Mouse (Mus musculus): ENCODE measurements around the gene Efcab9. TPM values are rescaled to one million over a fixed set of nuclear protein-coding genes. Genes with fewer than 3 reads are reported as not detected.
"Not testable (repeated sequence)": the region's sequence is repeated elsewhere in the genome, so short reads cannot be mapped to it uniquely, and the experiment has no call there.

Gene Efcab9
- total RNA-seq, 2 experiments from 2014 or later = 1.0 to 1.6 TPM

DNA sequence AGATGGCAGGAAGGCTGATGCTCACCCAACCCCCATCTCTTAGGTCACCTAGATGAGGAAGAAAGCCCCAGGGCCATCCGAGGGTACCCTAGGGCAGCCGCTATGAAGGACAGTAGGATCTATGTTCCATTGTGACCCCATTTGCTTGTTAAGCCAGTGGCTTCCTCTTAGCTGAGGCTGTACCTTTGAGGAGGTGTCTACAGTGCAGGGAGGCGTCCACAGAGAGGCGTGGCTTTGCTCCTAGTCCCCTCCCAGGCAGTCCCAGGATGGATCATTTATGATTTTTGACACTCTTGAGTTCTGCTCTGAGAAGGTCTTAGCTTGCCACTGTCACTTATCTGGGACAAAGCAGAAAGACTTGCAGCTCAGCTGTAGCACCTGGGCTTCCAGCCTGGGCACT lies 7.0 kb upstream of the Efcab9 start:
- no peak for DNase-seq (ENCODE audit: low spot score in 2 of 2)

DNA sequence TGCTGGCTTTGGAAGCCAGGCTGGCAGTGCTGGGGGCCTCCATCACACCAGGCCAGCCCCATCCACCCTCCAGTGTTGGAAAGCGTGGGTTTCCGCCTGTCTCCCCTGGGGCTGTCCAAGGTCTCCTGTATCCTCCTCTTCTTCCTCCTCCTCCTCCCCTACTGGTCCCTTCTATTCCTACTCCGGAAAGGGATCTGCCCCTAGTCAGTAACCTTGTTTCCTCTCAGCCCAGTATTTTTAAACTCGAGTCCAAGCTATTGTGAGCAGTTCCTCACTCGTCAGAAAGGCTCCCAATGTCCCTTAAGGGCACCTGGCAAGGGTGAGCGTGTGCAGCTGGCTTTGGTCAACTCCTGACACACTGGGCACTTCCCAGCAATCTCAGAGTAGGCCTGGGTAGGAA lies 6.6 kb upstream of the Efcab9 start:
- DNase-seq (ENCODE audit: low spot score in 2 of 2) = no peak

DNA sequence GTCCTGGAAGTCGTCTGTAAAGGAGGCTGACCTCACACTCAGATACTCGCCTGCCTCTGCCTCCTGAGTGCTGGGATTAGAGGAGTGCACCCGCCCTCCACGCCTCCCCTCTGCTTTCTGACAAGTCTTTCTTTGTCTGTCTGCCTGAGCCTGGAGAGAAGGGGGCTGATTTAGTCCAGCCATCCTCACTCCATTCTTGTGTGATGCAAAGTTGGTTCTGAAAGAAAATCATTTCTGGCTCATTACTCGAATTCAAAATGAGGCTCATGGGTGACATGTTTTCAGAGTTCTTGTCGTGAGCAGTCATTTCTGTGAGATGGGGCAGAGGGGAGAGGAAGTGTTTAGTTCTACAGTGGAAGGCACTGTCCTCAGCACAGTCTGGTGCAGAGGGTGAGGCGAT lies 5.1 kb upstream of the Efcab9 start:
- no peak for DNase-seq (ENCODE audit: low spot score in 2 of 2)

DNA sequence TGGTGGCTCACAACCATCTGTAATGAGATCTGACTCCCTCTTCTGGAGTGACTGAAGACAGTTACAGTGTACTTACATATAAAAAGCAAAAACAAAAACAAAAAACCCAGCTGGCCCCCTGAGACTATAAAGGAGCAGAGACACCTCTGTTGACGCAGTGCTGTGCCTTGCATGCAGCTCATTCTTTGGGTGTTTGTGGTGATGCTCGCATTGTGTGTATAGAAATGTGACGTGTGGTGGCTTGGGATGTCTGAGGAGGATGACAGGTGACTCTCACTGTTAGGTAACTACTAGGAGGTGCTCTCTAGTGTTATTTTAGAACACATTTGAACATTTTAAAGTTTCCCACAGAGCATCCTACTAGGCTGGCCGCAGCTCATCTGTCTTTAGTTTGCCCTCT lies 3.8 kb upstream of the Efcab9 start:
- DNase-seq (ENCODE audit: low spot score in 2 of 2) = no peak

DNA sequence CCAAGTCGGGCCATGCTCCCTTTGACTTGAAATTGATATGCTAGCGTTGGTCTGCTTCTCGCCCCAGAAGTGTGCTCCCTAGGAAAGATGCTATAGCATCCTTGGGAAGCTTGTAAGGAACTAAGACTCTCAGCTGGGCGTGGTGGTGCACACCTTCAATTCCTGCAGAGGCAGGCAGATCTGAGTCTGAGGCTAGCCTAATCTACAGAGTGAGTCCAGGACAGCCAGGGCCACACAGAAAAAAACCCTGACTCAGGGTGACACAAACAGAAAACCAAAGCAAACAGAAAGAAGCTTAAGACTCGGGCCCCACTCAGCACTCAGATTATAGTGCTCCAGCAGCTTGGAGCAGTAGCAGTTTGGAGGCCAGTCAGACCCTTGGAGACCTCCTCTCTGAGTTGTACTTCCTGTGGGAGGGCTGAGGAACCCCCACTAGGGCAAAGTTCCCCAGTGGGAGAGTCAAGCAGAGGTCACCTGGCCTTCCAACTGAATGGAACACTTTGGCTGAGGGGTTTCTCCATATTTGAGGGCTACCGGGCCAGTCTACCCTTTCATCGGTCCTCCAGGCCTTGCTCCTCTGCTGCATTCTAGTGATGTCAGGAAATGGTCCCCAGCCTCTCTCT lies 2.7 kb upstream of the Efcab9 start:
- no peak for DNase-seq (ENCODE audit: low spot score in 2 of 2)

DNA sequence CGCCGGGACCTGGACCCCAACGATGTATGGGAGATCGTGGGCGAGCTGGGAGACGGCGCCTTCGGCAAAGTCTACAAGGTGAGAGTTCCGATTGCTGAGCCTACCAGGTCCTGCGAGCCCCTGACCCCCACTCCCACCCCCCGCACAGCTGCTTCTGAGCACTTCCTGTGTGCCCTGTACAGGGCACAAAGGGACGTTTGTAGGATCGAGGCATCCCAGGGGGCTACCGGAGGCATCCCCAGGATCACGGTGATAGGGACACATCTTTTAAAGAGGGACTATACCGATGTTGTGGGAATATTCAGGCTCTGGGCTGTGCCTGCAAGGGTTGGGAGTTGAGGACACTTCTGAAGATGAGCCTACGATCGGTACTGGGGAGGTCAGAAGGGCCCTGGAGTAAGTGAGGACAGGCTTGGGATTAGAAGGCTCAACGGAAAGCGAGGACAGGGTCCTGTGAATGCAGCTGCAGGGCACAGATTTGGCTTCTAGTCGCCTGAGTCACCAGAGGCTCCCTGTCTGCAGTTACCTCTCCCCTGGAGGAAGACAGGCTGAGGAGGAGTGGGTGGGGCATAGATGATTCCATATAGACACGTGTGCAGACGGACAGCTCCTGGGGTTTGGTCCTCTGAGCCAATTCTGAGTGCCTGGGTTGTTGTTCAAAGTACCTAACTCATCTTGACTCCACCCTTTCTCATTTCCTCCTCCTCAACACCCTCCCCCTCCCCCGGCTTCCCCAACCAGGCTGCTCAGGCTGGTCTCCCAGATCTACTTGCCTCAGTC lies 1.8 kb upstream of the Efcab9 start:
- DNase-seq (ENCODE audit: low spot score in 2 of 2) = no peak

DNA sequence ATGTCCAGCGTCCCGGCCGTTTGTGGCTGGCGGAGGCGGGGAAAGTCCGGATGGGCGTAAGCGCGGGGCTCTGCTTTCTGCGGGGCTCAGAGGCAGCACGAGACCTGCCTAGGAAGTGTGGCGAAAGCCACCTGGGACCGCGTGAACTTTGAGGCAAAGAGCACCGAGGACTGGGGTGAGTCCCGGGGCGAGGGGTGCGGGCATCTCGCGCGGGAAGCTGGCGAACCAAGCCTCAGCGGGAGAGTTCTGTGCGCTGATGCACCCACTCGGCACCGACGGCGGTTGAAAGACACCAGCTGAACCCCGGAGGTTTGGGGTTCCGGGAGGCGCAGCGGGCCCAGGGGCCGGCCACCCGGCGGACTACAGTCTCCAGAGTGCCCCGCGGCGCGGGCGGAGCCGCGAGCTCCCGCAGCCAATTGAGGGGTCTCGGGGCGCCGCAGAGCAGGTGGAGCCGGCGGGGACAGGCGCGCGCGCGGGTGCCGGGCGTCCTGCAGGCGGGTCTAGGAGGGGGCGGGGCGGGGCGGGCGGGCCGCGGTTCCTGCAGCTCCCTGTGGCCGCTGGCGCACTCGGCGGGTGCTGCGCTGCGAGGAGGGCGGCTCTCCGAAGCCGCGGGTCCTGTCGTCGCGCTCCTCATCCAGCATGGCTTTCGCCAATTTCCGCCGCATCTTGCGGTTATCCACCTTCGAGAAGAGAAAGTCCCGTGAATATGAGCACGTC lies 1.0 kb upstream of the Efcab9 start, which contains the start of gene Stk10:
Gene Stk10 (plus strand): TSS at position 541 of the 717 bp plus-strand sequence.
- DNase-seq (ENCODE audit: low spot score in 2 of 2) = peak; percentile 86 to 90

DNA sequence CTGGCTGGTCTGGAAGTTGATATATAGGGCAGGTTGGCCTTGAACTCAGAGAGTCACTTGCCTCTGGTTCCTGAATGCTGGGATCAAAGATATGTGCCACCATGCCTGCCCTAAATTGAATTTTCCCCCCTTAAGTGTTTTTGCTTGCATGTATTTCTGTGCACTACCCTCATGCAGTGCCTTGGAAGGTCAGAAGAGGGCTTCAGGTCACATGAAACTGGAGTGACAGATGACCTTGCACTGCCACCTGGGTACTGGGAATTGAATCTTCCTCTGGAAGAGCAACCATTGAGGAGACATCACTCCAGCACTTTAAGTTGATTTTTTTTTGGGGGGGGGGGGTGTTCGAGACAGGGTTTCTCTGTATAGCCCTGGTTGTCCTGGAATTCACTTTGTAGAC lies 1.7 kb downstream of the Efcab9 start:
- DNase-seq (ENCODE audit: low spot score in 2 of 2) = peak in 1 of 2 experiments; percentile 19

DNA sequence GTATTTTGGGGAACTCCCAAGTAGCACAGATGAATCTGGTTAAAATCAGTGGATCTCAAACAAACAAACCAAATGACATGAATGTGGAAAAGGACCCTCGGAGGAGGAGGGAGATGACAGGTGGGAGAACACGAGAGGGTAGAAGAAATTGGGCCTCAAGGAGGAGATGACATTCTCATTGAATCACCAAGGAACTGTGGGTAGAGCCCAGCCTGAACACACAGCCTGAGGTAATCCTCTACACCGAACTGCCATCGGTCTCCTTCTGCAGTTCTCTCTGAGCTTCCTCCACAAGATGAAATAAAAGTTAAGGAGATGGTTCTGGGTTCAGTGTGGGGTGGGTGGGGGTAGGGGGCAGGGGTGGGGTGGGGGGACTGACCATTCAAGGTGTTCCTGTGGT lies 4.9 kb downstream of the Efcab9 start:
- DNase-seq (ENCODE audit: low spot score in 2 of 2) = no peak

DNA sequence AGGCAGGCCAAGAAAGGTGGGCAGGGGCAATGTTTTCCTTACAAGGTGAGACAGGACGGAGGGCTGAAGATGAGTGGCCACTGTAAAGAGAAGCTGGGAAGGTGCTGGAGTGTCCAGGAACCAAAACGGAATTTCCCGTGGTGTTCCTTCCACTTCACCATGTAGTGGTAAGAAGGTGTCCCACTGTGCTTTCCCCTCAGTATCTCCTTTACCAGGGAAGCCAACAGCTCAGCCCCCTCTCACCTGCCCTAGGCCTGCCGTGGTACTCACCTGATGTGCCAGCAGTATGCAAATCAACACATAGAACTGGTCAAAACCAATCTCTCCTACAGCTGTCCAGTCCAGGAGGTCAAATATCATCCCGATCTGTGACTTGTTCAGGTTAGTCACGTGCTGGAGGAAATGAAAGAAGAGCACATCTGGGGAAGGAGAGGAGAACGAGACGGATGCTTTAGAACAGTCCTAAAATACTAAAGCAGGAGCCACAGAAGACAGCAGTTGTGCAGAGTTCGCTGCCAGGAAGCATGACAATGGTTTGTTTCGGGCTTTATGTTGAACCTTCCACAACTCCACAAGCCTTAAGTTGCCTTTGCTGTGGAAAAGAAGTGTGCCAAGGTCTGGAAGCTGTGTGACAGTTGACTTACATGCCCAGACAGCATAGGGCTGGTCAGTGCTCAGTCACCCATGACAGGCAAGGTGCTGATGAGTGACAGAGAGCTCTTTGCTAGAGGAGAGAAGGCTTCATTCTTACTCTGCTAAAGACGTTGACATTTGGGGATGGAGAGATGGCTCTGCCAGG lies 7.6 kb downstream of the Efcab9 start:
- peak in 1 of 2 experiments; percentile 3 for DNase-seq (ENCODE audit: low spot score in 2 of 2)

DNA sequence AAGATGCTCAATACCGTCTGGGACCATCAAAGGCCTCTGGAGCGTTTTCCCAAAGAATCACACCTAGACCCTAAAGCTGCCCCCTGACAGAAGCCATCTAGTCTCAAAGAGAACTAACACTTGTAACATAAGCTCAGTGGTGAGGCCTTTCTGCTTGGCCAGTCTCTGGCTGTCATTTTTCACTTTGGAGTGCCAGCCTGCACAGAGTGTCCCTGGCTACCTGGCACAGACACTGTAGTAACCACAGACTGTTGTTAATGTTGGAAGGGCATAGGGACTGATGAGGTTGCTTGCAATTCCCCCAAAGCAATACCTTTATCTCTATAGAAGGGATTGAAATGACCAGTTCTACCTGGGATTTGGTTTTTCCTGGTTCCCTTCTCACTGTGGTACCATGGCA lies 10.6 kb downstream of the Efcab9 start:
- peak in 1 of 2 experiments; percentile 6 for DNase-seq (ENCODE audit: low spot score in 2 of 2)

DNA sequence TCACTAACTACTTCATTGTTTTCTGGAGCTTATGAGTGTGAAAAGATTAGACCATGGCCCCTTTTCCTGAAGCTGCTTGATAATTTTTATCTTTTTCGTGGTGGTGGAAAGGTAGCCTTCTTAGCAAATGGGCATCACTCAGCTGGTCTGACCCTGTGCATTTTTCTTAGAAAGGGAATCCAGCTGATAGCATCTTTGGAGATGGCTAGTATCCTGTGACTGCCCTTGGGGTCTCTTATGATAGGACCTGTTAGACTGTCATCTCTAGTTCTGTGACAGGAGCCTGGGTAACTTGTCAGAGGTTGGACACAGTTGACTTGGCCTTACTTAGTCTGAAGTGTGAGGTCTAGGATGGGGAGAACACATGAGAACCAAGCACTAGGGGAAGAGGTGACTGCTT lies 12.5 kb downstream of the Efcab9 start:
- no peak for DNase-seq (ENCODE audit: low spot score in 2 of 2)

DNA sequence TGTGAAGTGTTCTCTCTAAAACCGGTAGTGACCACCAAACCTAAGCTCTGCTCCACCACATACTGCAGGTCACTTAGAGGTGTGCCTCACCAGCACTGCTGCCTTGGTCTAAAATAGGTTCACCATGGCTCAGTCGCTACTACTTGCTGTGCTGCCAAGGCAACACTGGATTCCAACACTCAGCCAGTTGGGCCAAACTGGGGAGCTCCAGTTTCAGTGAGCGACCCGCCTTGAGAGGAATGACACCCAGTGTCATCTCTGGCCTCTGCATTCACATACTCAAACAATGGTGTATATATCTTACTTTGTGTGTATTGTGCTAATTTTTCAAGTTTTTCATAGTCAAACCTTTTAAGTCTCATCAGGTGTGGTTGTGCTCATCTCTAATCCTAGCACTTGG lies 13.1 kb downstream of the Efcab9 start:
- no peak for DNase-seq (ENCODE audit: low spot score in 2 of 2)

DNA sequence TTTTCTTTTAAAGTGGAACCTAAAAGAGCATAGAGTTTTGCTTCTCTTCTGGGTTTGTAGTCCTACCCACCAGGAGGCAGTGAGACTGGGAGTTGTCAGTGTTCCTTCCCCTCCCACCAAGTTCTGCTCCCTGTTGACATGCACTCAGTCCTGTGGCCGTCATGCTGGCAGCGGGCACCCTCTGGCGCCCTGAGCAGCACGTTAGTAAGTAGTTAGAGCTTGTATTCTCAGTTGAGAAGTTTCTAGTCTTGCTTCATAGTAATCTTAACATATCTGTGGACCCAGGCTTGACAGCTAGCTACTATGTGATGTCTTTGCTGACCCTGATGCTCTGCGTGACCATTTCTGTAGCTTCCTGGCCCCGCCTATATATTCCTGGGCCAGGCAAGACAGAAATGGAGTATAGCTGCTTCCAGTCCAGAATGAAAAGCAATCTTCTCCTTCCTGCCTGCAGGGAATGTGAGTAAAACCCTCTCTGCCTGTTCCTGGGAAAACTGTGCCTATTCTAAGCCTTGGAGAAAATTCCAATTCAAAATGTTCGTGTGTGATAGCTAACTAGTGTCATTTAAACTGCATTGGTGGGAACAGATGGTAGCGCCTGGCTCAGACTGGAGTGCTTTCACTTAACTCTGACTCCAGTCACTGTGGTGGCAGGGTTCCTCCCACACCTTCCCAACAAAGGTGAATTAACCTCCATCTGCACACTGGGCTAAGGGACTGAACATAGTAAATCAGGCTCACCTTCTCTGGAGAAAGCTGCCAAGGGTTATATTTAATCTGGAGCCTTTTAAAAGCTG lies 14.8 kb downstream of the Efcab9 start:
- DNase-seq (ENCODE audit: low spot score in 2 of 2) = no peak

DNA sequence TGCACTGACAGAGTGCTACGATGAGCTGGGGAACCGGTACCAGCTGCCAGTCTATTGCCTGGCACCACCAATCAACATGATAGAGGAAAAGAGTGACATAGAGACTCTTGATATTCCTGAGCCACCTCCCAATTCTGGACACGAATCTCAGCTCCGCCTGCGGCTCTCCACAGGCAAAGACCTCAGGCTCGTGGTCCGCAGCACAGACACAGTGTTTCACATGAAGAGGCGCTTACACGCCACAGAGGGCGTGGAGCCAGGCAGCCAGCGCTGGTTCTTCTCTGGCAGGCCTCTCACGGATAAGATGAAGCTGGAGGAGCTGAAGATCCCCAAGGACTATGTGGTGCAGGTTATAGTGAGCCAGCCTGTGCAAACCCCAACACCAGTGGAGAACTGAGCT lies 15.8 kb downstream of the Efcab9 start:
- no peak for DNase-seq (ENCODE audit: low spot score in 2 of 2)

DNA sequence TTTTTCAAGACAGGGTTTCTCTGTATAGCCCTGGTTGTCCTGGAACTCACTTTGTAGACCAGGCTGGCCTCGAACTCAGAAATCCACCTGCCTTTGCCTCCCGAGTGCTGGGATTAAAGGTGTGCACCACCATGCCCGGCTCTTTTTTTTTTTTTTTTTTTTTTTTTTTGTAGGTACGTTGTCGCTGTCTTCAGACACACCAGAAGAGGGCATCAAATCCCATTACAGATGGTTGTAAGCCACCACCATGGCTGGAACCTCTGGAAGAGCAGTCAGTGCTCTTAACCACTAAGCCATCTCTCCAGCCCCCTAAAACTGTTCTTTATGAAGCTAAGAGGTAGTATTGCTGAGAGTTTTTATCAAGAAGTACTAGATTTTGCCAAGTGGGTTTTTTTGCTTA lies 17.0 kb downstream of the Efcab9 start:
- DNase-seq (ENCODE audit: low spot score in 2 of 2) = not testable (repeated sequence)

DNA sequence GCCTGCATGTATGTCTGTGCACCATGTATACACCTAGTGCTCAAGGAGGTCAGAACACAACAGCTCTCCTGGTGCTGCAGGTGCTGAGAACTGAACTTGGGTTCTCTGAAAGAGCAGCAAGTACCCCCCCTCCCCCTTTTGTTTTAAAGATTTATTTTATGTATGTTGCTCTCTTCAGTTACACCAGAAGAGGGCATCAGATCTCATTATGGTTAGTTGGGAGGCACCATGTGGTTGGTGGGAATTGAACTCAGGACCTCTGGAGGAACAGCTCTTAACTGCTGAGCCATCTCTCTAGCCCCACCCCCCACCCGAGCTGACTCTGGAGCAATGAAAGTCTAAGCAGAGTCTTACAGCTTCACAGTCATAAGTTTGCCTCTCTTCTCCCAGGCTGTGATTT lies 21.0 kb downstream of the Efcab9 start:
- DNase-seq (ENCODE audit: low spot score in 2 of 2) = no peak

DNA sequence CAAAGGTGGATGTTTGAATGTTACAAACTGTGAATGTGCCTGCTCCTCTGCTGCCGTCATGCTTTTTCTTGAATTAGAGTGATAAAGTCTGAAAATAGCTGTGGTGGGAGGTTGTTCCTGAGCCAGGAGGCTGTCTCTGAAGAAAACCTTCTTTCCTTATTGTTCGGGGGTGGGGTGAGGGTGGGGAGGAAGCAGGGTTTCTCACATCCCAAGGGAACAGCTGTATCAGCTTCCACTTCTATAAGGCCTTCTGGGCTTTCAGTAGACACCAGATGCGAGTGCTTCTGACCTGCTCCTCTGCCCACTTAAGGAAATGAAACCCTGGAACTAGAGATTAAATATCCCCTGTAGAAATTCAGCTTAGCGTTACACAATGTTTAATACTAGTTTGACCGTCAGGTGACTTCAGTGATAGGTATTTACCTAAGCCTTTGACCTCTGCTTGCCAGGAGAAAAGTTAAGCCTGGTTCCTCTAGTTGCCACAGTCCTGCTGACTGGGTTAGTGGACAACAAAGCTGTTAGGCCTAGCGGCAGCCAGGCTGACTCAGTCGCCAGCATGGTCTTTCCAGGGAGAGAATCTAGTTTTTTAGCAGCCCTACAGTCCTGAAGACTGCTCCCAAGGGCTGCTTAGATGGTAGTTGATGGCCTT lies 26.7 kb downstream of the Efcab9 start:
- no peak for DNase-seq (ENCODE audit: low spot score in 2 of 2)

DNA sequence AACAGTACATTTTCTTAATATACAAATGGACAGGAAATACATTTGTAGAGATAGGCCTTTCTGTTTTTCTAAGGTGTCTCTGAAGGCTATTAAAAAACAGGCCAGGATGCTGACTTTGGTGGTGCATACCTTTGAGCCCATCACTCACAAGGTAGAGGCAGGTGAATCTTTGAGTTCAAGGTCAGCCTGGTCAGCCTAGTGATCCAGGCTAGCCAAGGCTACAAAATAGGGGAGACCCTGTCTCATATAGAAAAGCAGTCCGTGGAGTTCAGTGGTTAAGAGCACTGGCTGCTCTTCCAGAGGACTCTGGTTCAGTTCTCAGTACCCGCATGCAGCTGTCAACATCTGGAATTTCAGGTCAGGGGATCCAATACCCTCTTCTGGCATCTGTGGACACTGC lies 28.2 kb downstream of the Efcab9 start:
- DNase-seq (ENCODE audit: low spot score in 2 of 2) = no peak

DNA sequence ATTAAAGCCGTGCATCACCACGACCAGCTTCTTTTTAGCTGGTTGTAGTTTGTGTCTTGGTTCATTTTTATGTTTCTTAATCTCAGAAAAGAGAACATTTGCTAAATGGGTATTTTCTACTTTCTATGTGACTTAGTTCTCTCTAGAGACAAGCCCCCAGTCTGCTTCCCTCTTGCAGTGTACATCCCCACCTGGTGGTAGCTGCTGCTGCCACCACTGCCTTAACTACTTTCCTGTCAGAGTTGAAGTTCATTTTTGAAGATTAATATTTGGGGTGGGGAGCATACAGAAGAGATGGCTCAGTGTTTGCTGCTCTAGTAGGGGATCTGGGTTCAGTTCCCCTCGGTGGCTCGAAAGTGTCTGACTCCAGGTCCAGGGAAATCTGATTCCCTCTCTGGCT lies 31.9 kb downstream of the Efcab9 start:
- no peak for DNase-seq (ENCODE audit: low spot score in 2 of 2)
